Mouse (Mus musculus): ENCODE data around the gene Pax1.

Pax1 gene

DNA sequence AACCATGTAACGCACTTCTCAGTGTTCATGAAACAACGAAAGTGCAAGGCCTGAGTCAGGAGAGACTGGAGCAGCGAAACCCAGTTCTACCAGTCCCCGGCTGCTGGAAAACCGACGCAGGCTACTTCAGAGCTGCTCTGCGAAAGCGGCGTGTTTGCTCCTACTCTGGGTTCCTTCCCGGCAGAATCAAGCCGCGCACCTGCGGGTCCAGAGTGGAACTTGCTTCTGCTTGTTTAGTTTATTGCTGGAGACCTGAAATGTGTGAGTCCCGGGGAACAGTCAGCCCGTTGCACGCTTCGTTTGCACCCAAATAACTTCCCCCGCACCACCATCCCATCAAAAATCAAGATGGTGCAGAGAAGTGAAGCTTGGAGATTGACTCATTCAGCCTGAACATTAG, at the start of gene Pax1:
TSS of gene Pax1 (plus strand) at position 345 of the 400 bp plus-strand sequence.
- no peak for DNase-seq (ENCODE audit: low read depth in 2 of 2, low spot score in 2 of 2)

DNA sequence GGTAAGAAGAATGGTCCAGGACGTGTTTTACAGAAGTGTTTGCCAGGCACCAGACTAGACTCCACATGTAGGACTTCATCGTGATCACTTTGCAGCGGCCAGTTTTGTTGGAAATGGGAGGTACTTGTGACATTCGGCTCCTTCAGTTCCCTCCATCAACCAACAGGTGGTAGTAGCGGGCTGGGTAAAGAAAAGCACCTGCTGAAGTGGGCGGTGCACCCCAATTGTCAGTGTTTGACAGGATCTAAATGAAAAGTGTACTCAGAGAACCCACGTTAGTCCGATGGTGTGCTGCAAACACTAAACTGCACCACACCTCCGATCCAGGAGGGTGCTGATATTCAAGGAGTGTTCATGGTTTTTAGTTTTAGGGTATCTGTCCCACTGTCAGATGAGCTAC, 40.7 kb upstream of the Pax1 start:
- DNase-seq (ENCODE audit: low read depth in 2 of 2, low spot score in 2 of 2) = no peak

DNA sequence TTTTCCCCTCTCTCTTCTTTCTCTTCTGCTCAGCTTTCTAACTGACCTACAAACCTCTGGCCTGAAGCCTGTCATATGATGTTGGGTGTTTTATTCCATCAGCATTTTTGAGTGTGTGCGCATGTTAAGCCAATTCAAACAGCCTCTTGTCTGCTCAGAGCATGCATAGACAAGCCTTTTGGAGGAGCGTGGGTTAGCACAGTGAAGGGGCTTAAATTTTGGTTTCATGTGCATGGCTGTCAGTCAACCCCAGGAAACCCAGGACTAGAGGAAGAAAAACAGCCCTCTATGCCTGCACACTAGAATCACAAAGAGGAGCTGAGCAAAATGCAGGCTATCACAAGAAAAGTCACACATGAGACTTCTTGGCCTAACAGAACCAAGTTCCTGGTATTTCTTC, 36.5 kb upstream of the Pax1 start:
- DNase-seq (ENCODE audit: low read depth in 2 of 2, low spot score in 2 of 2) = no peak

DNA sequence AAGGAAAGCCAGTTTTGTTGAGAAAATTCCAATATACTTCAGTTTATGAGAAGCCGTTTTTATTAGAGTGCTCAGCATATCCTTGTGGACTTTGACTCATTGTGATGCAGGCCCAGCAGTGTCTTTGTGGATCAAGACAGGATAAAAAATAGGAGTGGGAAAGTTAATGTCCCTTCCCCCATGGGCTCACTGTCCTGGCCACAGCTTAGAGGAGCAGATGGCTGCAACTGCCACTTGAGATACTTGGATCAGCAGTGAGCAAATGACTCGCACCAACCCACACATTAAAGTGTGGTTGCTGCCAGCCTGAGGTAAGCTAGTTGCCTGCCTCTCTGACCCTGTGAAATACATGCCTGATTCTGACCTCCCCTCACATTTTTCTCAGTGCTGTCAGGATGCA, 29.0 kb upstream of the Pax1 start:
- DNase-seq (ENCODE audit: low read depth in 2 of 2, low spot score in 2 of 2) = no peak

DNA sequence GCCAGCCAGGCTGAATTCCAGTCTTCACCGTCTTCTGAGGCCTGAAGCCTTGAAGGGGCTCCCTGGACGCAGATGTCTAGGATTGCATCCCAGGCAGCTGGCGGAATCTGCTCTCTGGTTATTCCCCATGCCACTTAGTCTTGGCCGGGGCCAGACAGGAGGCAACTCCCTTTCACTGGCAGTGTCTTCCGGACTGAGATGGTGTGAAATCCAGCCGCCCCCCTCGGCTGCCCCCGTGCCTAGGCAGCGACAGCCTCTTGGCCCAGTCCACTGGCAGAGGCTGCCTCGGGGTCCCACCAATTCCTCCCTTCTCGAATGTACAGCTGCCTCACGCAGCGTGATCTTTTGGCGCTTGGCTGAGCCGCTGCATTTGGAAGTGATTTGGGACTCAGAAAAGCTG, 23.0 kb upstream of the Pax1 start:
- no peak for DNase-seq (ENCODE audit: low read depth in 2 of 2, low spot score in 2 of 2)

DNA sequence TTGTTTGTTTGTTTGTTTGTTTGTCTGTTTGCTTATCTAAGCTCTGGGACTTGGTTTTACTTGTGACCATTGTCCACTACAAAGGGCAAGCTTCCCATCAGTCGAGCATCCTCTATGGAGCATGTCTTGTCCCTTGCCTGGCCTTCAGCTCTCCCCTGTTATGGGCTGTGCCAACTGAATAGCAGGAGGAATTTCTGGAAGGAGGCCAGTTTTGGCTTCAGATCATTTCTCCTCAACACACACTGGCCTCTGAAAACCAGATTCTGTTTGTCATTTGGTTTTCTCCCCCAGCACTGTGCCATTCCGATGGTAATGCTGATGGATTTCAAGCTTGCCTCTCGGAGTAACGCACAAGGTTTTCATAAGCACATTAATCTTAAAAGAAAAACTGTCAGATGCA, 21.9 kb upstream of the Pax1 start:
- DNase-seq (ENCODE audit: low read depth in 2 of 2, low spot score in 2 of 2) = no peak

DNA sequence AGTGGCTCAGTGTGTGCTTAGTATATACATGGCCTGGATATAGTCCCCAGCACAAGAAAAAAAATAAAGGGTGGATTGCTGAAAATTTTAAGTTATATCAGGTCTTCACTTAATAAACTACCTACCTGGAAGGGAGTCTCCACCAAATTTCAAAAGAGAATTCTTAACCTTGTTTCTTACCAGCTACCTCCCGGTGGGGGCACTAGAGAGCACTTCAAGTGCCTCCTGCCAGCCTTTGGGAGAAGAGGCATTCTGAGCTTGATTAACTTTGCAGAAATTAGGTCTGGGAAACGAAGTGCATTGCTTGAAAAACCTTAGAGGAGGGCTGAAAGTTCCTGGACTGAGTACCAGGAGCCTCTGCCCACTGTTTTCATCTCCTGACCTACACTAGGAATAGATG, 19.5 kb upstream of the Pax1 start:
- no peak for DNase-seq (ENCODE audit: low read depth in 2 of 2, low spot score in 2 of 2)

DNA sequence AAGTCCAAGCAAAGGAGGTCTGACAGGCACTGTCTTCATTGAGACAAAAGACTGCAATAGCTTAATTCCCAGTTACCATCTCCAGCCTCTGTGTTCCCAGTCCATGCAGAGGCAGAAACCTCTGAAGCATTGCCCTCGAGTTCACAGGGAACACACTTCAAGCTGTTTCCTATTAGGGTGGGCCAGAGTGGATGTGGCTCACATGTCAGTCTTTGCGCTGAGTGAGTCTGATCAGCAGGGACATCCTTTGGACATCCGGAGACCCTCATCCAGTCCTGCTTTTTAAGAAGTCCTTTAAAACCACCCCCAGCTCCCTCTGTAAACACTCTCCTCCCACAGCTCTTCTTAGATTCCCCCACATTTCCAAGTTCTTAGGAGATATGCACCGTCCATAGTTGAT, 2.0 kb upstream of the Pax1 start:
- DNase-seq (ENCODE audit: low read depth in 2 of 2, low spot score in 2 of 2) = no peak

DNA sequence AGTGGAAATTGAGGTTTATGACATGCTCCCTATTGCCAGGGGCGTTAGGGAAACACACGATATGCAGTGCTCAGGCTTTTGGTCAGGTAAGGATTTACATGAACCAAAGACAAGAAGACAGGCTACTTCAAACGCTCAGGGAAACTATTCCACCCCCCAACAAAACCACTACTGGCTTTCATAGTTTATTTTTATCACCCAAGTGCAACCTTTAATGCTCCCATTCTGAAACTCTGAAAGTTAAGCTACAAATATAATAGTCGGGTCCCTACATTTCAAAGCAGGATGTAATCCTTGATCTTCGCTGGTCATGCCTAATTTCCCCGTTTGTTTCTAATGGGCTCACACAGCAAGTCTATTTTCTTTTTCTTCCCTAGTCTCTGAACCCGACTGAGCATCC, 1.3 kb upstream of the Pax1 start:
- no peak for DNase-seq (ENCODE audit: low read depth in 2 of 2, low spot score in 2 of 2)

DNA sequence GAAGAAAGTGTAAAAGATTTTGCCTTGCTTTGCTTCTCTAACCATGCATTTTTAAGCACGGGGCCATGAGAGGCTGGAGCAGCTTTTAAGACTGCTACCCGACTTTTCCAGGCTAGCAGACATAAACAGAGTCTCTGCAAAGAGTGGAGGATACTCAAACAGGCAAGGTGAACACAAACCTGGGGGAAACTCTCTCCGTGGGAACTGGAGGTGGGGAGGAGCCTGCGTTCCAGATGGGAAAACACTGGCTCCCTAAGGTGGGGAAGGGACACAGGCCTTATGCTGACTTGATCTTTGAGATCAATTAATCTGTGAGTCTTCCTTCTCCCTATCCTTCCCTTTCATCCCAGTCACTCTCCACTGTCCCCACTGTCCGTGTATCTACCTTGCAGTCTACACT, 869 bp upstream of the Pax1 start:
- no peak for DNase-seq (ENCODE audit: low read depth in 2 of 2, low spot score in 2 of 2)

DNA sequence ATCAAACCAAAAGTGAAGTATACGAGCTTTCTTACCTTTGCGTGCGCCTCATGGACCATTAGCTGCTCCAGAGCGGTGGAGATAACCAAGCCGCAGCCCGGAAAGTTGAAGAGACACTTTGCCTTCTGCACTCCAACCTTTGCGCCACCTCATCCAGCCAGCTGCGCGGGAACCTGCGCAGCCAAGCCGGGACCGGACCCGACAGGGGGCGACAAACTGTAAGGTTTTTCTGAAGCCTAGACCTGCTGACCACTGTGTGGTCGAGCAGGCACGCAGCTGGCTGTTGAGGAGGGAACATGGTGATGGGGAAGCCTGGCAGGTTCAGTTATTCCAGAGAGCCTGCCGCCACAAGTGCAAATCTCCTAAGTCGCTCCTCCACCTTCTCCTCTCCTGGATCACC, 591 bp downstream of the Pax1 start:
- no peak for DNase-seq (ENCODE audit: low read depth in 2 of 2, low spot score in 2 of 2)

DNA sequence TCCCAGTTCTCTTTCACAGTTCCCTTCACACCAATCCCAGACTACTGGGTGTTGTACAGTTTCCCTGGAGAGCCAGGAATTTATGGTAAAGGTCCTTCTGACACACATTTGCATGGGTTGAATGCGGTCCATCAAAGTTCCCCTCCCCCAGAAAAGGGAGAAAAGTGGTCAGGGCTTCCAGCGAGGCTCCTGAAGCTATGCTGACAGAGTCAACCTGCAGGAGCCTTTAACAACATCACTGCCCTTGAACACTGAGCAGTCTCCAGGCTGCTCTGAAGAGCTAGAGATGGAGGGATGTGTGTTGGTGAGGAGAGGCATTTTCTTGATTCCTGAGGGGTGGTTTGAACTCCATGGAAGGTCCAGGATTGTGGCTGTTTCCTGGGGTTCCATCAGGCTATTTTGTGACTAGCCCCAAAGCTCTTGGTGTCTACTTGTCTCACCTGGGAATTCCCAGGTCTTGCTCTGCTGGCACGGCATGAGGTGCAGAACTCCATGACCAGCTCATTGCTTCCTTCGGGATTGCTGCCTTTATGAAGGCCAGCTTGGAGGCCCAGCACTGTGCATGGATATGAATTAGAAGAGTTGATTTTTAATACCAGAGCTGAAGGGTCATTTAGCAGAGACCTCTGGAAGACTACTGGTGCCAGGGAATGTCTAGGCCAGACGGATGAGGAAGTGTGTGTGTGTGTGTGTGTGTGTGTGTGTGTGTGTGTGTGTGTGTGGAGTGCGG, 1.8 kb downstream of the Pax1 start:
- DNase-seq (ENCODE audit: low read depth in 2 of 2, low spot score in 2 of 2) = no peak

DNA sequence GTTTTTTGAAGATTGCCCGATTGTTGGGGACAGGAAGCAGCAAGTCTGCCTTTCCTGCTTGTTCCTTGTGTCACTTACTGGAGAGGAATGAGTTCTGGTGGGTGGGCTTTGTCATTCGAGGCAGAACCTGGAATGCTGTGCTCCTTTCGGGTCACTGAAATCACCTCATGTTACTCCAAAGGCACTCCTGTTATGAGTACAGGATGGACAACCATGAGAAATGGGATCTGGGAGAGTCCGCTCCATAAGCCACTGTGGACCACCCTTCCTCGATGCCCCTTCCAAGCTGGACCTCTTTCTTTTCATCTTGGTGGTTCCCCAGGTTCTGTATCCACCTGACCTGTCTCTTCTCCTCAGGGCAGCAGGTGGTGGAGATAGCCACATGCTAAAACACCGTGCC, 2.5 kb downstream of the Pax1 start:
- no peak for DNase-seq (ENCODE audit: low read depth in 2 of 2, low spot score in 2 of 2)

DNA sequence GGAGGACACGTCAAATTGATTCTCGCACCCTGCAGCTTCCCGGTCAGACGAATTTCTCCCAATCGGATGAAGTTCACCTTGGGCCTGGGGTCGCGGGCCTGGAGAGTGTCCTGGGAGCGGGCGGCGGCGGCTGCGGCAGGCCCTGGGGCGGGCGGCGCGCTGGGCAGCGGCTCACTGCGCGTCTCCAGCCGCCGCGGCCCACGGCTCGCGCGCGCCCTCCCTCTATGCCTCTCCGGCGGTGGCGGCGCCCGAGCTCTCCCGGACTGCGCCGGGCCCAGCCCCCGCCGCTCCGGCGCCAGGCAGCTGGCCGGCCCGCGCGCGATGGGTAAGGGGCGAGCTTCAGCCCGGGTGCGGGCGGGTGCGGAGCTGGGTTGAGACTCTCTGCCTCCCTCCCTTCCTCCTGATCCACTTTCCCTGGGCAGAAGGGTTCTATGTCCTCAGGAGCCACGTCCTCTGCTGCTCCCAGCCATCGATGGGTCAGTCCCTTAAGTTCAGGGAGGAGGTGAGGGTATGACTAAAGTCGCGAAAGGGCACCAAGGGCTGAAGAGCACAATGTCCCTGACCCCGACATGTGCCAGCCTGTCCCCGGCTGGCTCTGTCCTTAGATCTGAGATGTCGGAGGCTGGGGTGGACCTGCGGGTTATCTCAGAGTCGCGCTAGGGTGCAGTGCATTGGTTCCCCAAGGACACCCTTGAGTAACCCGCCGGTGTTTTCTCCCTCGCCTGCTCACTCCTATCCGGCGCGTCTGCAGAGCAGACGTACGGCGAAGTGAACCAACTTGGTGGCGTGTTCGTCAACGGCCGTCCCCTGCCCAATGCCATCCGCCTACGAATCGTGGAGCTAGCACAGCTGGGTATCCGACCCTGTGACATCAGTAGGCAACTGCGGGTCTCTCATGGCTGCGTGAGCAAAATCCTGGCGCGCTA, 3.5 kb downstream of the Pax1 start:
- DNase-seq (ENCODE audit: low read depth in 2 of 2, low spot score in 2 of 2) = no peak

DNA sequence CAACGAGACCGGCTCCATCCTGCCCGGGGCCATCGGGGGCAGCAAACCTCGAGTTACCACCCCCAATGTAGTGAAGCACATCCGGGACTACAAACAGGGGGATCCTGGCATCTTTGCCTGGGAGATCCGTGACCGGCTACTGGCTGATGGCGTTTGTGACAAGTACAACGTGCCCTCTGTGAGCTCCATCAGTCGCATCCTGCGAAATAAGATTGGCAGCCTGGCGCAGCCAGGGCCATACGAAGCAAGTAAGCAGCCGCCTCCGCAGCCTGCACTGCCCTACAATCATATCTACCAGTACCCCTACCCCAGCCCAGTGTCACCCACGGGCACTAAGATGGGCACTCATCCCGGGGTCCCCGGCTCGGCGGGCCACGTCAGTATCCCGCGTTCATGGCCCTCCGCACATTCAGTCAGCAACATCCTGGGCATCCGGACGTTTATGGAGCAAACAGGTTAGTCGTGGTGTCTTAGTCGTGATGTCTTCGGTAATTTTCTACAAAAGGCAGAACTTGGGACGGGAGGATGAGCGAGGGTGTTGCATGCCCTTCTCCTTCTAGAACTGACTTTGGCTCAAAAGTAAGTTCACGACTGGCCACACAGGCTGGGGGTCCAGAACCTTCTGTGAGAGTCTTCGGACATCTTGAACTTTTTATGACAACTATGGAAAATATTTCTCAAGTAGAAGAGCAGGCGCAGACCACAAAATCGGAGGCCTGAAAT, 4.3 kb downstream of the Pax1 start:
- no peak for DNase-seq (ENCODE audit: low read depth in 2 of 2, low spot score in 2 of 2)

DNA sequence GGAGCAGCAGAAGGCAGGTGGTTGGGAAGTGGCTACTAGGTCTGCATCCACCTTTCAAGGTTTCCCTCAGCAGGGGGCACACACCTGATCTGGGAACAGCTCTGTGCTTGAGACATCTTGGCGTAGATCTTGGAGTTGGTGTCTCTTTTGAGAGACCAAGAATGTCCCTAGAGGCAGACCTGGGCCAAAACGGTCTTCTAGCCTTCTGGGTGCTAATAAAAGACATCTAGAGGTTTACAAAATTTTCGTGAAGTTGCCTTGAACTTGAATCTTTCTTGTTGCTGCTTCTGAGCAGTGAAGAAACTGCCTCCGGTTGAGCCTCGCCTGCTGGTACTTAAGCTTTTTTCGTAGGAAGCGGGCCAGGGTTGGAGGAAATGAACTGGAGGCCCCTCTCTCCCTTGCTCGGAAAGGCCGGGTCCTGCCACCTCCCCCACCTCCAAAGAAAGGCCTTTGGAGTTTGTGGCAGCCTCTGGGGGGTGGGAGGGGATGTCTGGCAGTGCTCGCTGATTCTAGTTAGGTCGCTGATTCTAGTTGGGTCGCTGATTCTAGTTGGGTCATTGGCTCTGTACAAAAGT, 5.6 kb downstream of the Pax1 start:
- DNase-seq (ENCODE audit: low read depth in 2 of 2, low spot score in 2 of 2) = no peak

DNA sequence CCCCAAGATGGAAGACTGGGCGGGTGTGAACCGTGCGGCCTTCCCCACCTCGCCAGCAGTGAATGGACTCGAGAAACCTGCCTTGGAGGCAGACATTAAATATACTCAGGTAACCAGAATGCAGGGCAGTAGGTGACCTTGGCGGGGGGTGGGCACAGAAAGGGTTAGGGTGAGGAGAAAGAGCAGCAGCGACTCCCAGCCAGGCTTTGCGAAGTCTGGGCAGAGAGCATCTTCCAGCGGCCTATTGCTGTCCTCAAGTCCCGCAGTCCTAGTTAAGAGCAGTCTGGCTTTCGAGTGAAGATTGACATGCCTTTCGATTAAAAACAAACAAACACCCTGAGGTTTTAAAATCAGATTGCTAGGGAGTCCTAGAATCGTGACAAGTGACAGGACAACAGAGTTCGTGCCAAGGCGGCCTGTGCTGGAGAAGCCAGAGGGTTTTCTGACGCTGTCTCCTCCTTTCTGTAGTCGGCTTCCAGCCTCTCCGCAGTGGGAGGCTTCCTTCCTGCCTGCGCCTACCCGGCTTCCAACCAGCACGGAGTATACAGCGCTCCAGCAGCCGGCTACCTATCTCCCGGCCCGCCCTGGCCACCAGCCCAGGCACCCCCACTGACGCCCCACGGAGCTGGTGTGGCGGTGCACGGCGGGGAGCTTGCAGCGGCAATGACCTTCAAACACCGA, 6.3 kb downstream of the Pax1 start:
- DNase-seq (ENCODE audit: low read depth in 2 of 2, low spot score in 2 of 2) = no peak

DNA sequence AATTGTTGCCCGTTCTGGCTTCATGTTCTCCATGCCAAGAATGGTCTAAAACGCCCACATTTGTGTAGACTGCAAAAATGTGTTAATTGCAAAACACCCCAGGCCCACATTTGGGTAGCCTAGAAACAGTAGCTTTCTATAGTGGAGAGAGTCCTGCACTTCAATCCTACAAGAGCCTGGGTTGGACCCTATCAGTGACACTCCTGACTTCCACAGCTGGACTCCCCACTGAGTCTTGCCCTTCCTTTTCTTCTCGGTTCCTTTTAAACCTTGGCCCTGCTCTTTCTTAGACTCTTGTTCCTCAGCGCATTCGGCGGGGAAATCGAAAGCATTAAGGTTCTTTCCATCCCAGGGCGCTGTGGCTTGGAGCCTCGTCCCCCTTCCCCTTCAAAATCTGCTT, 7.8 kb downstream of the Pax1 start:
- no peak for DNase-seq (ENCODE audit: low read depth in 2 of 2, low spot score in 2 of 2)

DNA sequence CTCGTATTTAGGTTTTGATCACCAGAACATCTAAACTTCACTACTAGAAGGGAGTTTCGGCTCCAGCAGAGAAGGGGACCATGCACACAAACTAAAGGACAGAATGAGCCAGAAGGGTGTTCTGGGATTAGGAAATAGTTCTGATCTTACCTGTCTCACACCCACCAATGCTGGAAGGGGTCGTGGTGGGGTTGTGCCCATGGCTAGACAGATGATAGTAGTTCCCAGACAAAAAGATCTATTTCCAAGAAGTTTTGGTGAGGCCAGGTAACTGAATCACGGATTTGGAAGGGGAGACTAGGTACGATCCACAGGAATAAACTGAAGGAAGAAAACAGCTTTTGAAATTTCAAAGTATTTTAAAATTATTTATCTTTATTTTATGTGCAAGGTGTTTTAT, 8.4 kb downstream of the Pax1 start:
- no peak for DNase-seq (ENCODE audit: low read depth in 2 of 2, low spot score in 2 of 2)

DNA sequence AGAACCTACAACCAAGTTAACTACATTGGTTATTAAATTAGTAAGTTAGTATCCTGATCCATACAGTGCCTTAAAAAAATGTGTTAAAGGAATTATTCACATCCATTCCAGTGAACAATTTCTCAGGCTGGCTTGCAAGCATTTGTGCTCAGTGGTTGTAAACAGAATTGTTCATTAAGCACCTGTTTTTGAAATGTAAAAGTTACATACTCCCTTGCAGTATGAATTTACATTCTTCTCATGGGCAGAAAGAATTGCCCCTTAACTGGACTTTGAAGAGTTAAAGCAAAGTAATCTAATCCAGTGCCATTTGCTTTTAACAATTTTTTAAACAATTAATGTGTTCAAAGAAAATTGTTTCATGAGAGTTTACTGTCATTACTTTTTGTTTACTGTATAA, 9.6 kb downstream of the Pax1 start:
- no peak for DNase-seq (ENCODE audit: low read depth in 2 of 2, low spot score in 2 of 2)

DNA sequence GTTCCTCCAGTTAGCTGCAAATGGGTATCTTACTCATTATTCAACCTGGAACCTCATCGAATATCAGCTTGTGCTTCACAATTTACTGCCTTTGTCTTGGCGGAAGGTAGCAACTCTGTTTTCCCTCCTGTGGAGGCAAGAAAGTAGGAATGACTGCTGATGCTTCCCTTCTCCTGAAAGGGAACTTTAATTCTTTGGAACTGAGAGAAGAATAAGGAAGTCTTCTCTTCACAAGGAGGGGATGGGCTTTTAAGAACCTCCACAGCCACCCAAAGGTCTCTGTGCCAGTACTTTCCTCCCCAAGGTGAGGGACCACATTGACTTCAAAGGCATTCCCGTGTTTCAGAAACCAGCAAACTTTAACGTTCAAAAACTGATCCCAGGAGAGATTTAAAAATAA, 10.1 kb downstream of the Pax1 start:
- DNase-seq (ENCODE audit: low read depth in 2 of 2, low spot score in 2 of 2) = no peak
